Mouse (Mus musculus) inflammation-experienced regulatory T-cells, adult 6 months (primary cell): Measurements from ENCODE around the gene Gm11020. TPM values are rescaled to one million over a fixed set of nuclear protein-coding genes. Genes with fewer than 3 reads are reported as not detected.
"Not testable (repeated sequence)": the region's sequence is repeated elsewhere in the genome, so short reads cannot be mapped to it uniquely, and the experiment has no call there.

Source experiments
- ATAC-seq: one replicate; pipeline ENCODE4 v1.8.0; 2017
- polyA plus RNA-seq, 3 experiments: library from polyadenylated mRNA; unstranded; fragments of 100-300 nt; shearing (Covaris generic); gene quantifications; one replicate each; pipeline ENCODE4 v1.2.1; 2017

Gm11020 gene
- polyA plus RNA-seq = not detected

GRCm38 (mm10) chr8:104321267-104321666 lies at the start of gene Gm11020:
TSS of gene Gm11020 (plus strand) at chr8:104321567.
- not testable (repeated sequence) for ATAC-seq

- not testable (repeated sequence) for ATAC-seq
Observed at GRCm38 (mm10) chr8:104293081-104293480, 28.3 kb upstream of the Gm11020 start, which contains the start of gene Cmtm2a. TSS of gene Cmtm2a (minus strand) at chr8:104293181.

- no peak for ATAC-seq
Observed at GRCm38 (mm10) chr8:104294396-104294795, 27.0 kb upstream of the Gm11020 start.

GRCm38 (mm10) chr8:104301577-104301976 lies 19.8 kb upstream of the Gm11020 start:
- ATAC-seq = not testable (repeated sequence)

GRCm38 (mm10) chr8:104302536-104302935 lies 18.8 kb upstream of the Gm11020 start:
- not testable (repeated sequence) for ATAC-seq

GRCm38 (mm10) chr8:104304962-104305361 lies 16.4 kb upstream of the Gm11020 start:
- no peak for ATAC-seq

GRCm38 (mm10) chr8:104308341-104308740 lies 13.0 kb upstream of the Gm11020 start:
- ATAC-seq = not testable (repeated sequence)

- not testable (repeated sequence) for ATAC-seq
Observed at GRCm38 (mm10) chr8:104309441-104310155, 11.8 kb upstream of the Gm11020 start, which contains the start of the genes Gm45711 and Cmtm1. TSS of gene Gm45711 (minus strand) at chr8:104310081. TSS of gene Cmtm1 (minus strand) at chr8:104310145.

GRCm38 (mm10) chr8:104312023-104312422 lies 9.3 kb upstream of the Gm11020 start:
- not testable (repeated sequence) for ATAC-seq

- ATAC-seq = no peak
Observed at GRCm38 (mm10) chr8:104313311-104313710, 8.1 kb upstream of the Gm11020 start.

- not testable (repeated sequence) for ATAC-seq
Observed at GRCm38 (mm10) chr8:104321930-104322329, 563 bp downstream of the Gm11020 start, which contains the start of gene Cmtm2b. TSS of gene Cmtm2b (plus strand) at chr8:104322230.

GRCm38 (mm10) chr8:104332665-104333631 lies 11.6 kb downstream of the Gm11020 start:
- ATAC-seq = no peak

GRCm38 (mm10) chr8:104333786-104334185 lies 12.4 kb downstream of the Gm11020 start:
- ATAC-seq = no peak

GRCm38 (mm10) chr8:104334196-104334595 lies 12.8 kb downstream of the Gm11020 start:
- ATAC-seq = no peak

GRCm38 (mm10) chr8:104336806-104337205 lies 15.4 kb downstream of the Gm11020 start:
- no peak for ATAC-seq

- ATAC-seq = no peak
Observed at GRCm38 (mm10) chr8:104337890-104338289, 16.5 kb downstream of the Gm11020 start.

- ATAC-seq = no peak
Observed at GRCm38 (mm10) chr8:104339229-104339982, 18.0 kb downstream of the Gm11020 start, which contains the start of gene Cmtm3. TSS of gene Cmtm3 (plus strand) at chr8:104339410.

- no peak for ATAC-seq
Observed at GRCm38 (mm10) chr8:104339983-104340232, 18.5 kb downstream of the Gm11020 start.

GRCm38 (mm10) chr8:104340233-104341105 lies 19.1 kb downstream of the Gm11020 start:
- peak; percentile 76 for ATAC-seq

GRCm38 (mm10) chr8:104341106-104341561 lies 19.8 kb downstream of the Gm11020 start:
- ATAC-seq = no peak

GRCm38 (mm10) chr8:104341678-104342077 lies 20.3 kb downstream of the Gm11020 start:
- no peak for ATAC-seq
